Mouse (Mus musculus) heart, embryonic 13.5 days (tissue): ENCODE measurements around the gene Ggt7. TPM values are rescaled to one million over a fixed set of nuclear protein-coding genes. Genes with fewer than 3 reads are reported as not detected.
A peak's percentile ranks its signal among the peaks of the same experiment; 100 is the strongest.
"Not testable (repeated sequence)": the region's sequence is repeated elsewhere in the genome, so short reads cannot be mapped to it uniquely, and the experiment has no call there.

ENCODE experiments used
- ATAC-seq: fragments of 200-750 bp; cut with Nextera tagmentation; 2 replicates; pipeline ENCODE4 v1.8.0; 2017; ENCODE audit warnings: moderate TSS enrichment; ENCODE audit not compliant: insufficient number of reproducible peaks, low FRiP score, low TSS enrichment; ENCODE audit errors: extremely low read depth
- H3K27ac ChIP-seq: fragments of 300-500 bp; sonication (generic); replicated peaks from 2 replicates; pipeline ENCODE4 v1.5.1; 2015; ENCODE audit warnings: moderate library complexity, mild to moderate bottlenecking, inconsistent platforms
- H3K27me3 ChIP-seq: fragments of 300-500 bp; sonication (generic); replicated peaks from 2 replicates; pipeline ENCODE4 v1.6.1; 2015; ENCODE audit warnings: mild to moderate bottlenecking, inconsistent platforms
- H3K36me3 ChIP-seq: fragments of 300-500 bp; sonication (generic); 2 replicates; pipeline ENCODE4 v1.6.1; 2015; ENCODE audit warnings: mild to moderate bottlenecking, inconsistent platforms
- H3K4me1 ChIP-seq: fragments of 300-500 bp; sonication (generic); 2 replicates; pipeline ENCODE4 v1.6.1; 2015; ENCODE audit warnings: inconsistent platforms
- H3K4me2 ChIP-seq: fragments of 300-500 bp; sonication (generic); 2 replicates; pipeline ENCODE4 v1.6.1; 2015; ENCODE audit warnings: inconsistent platforms, mild to moderate bottlenecking, moderate library complexity
- H3K4me3 ChIP-seq: fragments of 300-500 bp; sonication (generic); 2 replicates; pipeline ENCODE4 v1.5.1; 2015; ENCODE audit warnings: moderate library complexity, mild to moderate bottlenecking, inconsistent platforms
- H3K9ac ChIP-seq: fragments of 300-500 bp; sonication (generic); 2 replicates; pipeline ENCODE4 v1.6.1; 2015; ENCODE audit warnings: inconsistent platforms, mild to moderate bottlenecking, moderate library complexity
- H3K9me3 ChIP-seq: fragments of 300-500 bp; sonication (generic); 2 replicates; pipeline ENCODE4 v1.6.1; 2016; ENCODE audit warnings: inconsistent platforms
- WGBS: fragments of 180-500 bp; shearing (Covaris S2); methylation state at CpG from one replicate; pipeline ENCODE4 v1.1.7; 2015; ENCODE audit warnings: mixed read lengths; 5-methylcytosine and 5-hydroxymethylcytosine counted together
- polyA plus RNA-seq: library from polyadenylated mRNA; unstranded; fragments of >200 nt; fragmentation: Nextera tagmentation; extraction: Ambion mirVana; gene quantifications from 2 replicates; pipeline ENCODE4 v1.2.1, GENCODE M21; 2015

Gene Ggt7
- 2.0 and 3.1 TPM in 2 replicates for polyA plus RNA-seq

DNA sequence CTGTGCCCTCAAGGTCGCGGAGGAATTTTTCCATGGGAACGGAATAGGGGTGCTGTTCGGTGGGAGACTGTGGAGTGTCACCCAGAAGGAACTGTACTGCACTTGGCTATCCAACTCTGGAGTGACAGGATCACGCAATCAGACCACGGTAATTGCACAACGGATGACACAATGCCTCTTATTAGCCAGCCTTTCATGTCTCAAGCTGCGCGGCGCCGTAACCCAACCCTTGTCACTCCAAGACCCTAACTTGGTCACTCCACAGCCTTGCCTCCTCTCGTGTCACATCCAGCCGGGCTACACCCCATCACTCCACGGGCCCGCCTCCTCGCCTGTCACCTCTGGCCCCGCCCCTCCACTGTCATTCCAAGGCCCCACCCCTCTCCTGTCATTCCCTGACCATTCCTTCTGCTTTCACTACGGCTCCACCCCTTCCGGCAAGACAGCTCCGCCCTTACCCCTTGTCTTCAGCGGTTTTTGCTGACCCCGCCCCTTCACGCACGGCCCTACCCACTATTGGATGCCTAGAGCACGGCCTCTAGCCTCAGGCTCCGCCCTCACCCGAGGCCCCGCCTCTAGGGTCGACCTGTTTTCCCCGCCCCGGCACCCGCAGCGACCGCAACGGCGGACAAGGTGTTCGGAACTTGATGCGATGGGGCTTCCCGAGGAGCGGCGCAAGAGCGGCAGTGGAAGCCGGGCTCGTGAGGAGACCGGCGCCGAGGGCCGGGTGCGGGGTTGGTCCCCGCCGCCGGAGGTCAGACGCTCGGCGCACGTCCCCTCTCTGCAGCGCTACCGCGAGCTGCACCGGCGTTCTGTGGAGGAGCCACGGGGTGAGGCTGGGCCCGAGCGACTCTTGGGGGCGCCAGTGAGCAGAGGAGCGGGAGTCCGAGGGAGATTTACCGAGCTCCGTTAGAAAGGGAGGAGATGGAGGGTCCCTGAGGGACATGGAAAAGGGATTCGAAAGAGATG, at the start of gene Ggt7, which contains the start of gene Acss2:
Ggt7 (minus strand) TSS at position 783 of the 969 bp plus-strand sequence.
Acss2 (plus strand) TSS at position 494 of the 969 bp plus-strand sequence.
- H3K27ac ChIP-seq = peak within 1 kb of the TSS; percentile 74
- ATAC-seq = peak; percentile 99
- 4% methylated on average over 68 of the region's 70 CpGs for WGBS

DNA sequence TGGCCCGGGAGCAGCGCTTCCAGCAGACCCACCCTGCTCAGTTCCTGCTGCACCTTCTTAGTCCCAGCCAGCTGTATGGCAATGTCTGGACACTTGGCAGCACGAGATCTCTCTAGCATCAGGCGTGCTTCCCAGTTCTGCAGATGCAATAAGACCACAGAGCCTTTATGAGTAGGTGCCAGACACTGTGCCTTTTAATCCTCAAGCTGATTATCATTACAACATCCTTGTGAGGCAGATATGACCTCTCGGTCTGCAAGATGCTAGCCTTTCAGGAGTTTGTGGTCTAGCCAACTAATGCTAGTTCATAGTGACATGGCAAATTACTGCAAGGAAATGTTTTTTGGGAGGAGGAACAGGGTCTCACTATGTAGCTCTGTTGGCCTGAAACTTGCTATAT, 49.7 kb upstream of the Ggt7 start:
- Histone ChIP-seq H3K36me3 (peaks cover 49% of the 10 kb centered on the region), H3K4me3 (no peak overlapping the region), H3K27me3 (no peaks in the 10 kb centered on the region), H3K9me3 (no peaks in the 10 kb centered on the region), H3K4me1 (no peaks in the 10 kb centered on the region), H3K4me2 (no peak overlapping the region), H3K27ac (no peak overlapping the region), H3K9ac (no peak overlapping the region)
- ATAC-seq = no peak
- WGBS = 77% methylated on average over 5 of the region's 5 CpGs

More for the DNA sequence above, at the start of gene Ggt7, which contains the start of gene Acss2:
- peaks cover 29% of the 10 kb centered on the region for H3K27me3 ChIP-seq
- no peaks in the 10 kb centered on the region for H3K36me3 ChIP-seq
- H3K9me3 ChIP-seq = no peaks in the 10 kb centered on the region
- peak within 1 kb of the TSS; percentile 81 for H3K9ac ChIP-seq
- peaks cover 22% of the 10 kb centered on the region for H3K4me1 ChIP-seq
- peak within 1 kb of the TSS; percentile 85 for H3K4me2 ChIP-seq
- H3K4me3 ChIP-seq = peak within 1 kb of the TSS; percentile 81

DNA sequence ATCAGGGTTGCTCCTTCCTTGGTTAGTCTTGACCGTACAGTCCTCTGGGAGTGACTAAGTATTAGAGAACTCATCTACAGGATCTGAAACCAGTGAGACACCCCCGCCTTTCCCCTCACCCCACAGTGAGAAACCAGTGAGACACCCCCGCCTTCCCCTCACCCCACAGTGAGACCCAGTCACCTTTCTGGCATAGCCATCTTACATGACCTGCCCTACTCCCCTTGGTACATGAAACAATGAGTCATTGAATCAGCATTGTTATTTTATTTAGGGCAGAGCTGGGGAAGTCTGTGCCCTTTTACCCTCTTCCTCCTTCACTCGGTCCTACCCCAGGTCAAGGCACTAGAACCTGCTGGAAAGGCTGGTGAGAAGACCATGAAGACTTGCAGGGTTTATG, 44.9 kb upstream of the Ggt7 start:
- no peak overlapping the region for H3K27ac ChIP-seq
- H3K9ac ChIP-seq = no peak overlapping the region
- H3K4me2 ChIP-seq = no peak overlapping the region
- H3K4me1 ChIP-seq = no peaks in the 10 kb centered on the region
- ATAC-seq = no peak
- 75% methylated on average over 4 of the region's 4 CpGs for WGBS
- peaks cover 62% of the 10 kb centered on the region for H3K36me3 ChIP-seq
- H3K27me3 ChIP-seq = no peaks in the 10 kb centered on the region
- H3K4me3 ChIP-seq = no peak overlapping the region
- no peaks in the 10 kb centered on the region for H3K9me3 ChIP-seq

- no peaks in the 10 kb centered on the region for H3K9me3 ChIP-seq
- no peak overlapping the region for H3K4me3 ChIP-seq
- WGBS = 54% methylated on average over 1 of the region's 1 CpGs
These were observed 44.2 kb upstream of the Ggt7 start for GRCm38 (mm10) chr2:155562209-155562608.

GRCm38 (mm10) chr2:155554426-155554985, 36.5 kb upstream of the Ggt7 start:
- no peak for ATAC-seq
- Histone ChIP-seq H3K36me3 (peaks cover 9% of the 10 kb centered on the region; the same call in 1 of the 2 replicates), H3K27me3 (no peaks in the 10 kb centered on the region), H3K4me2 (no peak overlapping the region), H3K27ac (no peak overlapping the region), H3K9me3 (no peaks in the 10 kb centered on the region), H3K9ac (no peak overlapping the region), H3K4me3 (no peak overlapping the region), H3K4me1 (no peaks in the 10 kb centered on the region)
- 69% methylated on average over 2 of the region's 2 CpGs for WGBS

More at GRCm38 (mm10) chr2:155562209-155562608, 44.2 kb upstream of the Ggt7 start:
- Histone ChIP-seq H3K9ac (no peak overlapping the region), H3K27me3 (no peaks in the 10 kb centered on the region), H3K27ac (no peak overlapping the region), H3K4me2 (no peak overlapping the region), H3K36me3 (peaks cover 58% of the 10 kb centered on the region), H3K4me1 (no peaks in the 10 kb centered on the region)
- no peak for ATAC-seq

GRCm38 (mm10) chr2:155552949-155553354, 34.9 kb upstream of the Ggt7 start:
- Histone ChIP-seq H3K27ac (no peak overlapping the region), H3K4me1 (no peaks in the 10 kb centered on the region; the same call in 1 of the 2 replicates), H3K4me3 (no peak overlapping the region), H3K27me3 (no peaks in the 10 kb centered on the region), H3K4me2 (no peak overlapping the region), H3K9ac (no peak overlapping the region), H3K9me3 (no peaks in the 10 kb centered on the region), H3K36me3 (no peaks in the 10 kb centered on the region)
- no peak for ATAC-seq

- no peaks in the 10 kb centered on the region for H3K27me3 ChIP-seq
- no peak overlapping the region for H3K4me2 ChIP-seq
- no peak overlapping the region for H3K27ac ChIP-seq
- no peak overlapping the region for H3K4me3 ChIP-seq
- H3K9me3 ChIP-seq = no peaks in the 10 kb centered on the region
- H3K4me1 ChIP-seq = no peaks in the 10 kb centered on the region; the same call in 1 of the 2 replicates
- no peak overlapping the region for H3K9ac ChIP-seq
- ATAC-seq = no peak
- no peaks in the 10 kb centered on the region for H3K36me3 ChIP-seq
These were observed 34.3 kb upstream of the Ggt7 start for GRCm38 (mm10) chr2:155552336-155552735.

- Histone ChIP-seq H3K4me3 (no peak overlapping the region), H3K9ac (no peak overlapping the region), H3K9me3 (no peaks in the 10 kb centered on the region), H3K27ac (no peak overlapping the region), H3K36me3 (no peaks in the 10 kb centered on the region), H3K4me1 (peaks cover 9% of the 10 kb centered on the region), H3K27me3 (no peaks in the 10 kb centered on the region), H3K4me2 (no peak overlapping the region)
- 68% methylated on average over 1 of the region's 1 CpGs for WGBS
- no peak for ATAC-seq
These were observed 28.9 kb upstream of the Ggt7 start for GRCm38 (mm10) chr2:155546955-155547354.

GRCm38 (mm10) chr2:155540822-155541458, 22.9 kb upstream of the Ggt7 start:
- Histone ChIP-seq H3K27ac (peak overlapping the region; percentile 92), H3K4me3 (peak overlapping the region; percentile 11; the same call in 1 of the 2 replicates), H3K9me3 (no peaks in the 10 kb centered on the region), H3K4me2 (peak overlapping the region; percentile 53), H3K27me3 (no peaks in the 10 kb centered on the region), H3K9ac (peak overlapping the region; percentile 45; the same call in 1 of the 2 replicates), H3K4me1 (peaks cover 20% of the 10 kb centered on the region), H3K36me3 (no peaks in the 10 kb centered on the region)
- ATAC-seq = no peak
- 25% methylated on average over 6 of the region's 6 CpGs for WGBS

DNA sequence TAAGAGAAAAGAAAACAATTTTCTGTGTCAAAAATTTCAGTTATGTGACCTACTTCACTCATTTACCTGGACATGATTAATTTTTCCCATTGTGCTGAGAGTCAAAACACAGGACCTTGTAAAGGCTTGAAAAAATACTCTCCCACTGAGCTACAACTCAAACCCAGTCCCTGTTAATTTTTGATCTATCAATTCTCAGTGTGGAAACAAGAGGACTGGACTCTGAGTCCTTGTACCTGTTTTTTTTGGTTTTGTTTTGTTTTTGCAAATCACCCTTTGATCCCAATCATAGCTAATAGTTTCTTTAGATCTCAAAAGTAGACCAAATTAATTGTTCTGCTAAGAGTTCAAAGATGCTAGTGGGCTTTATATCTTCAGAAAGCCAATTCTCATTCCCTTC, 21.7 kb upstream of the Ggt7 start:
- Histone ChIP-seq H3K4me3 (no peak overlapping the region), H3K4me2 (no peak overlapping the region), H3K27me3 (no peaks in the 10 kb centered on the region), H3K9me3 (no peaks in the 10 kb centered on the region), H3K9ac (no peak overlapping the region), H3K4me1 (peaks cover 20% of the 10 kb centered on the region), H3K27ac (no peak overlapping the region; the same call in 1 of the 2 replicates), H3K36me3 (no peaks in the 10 kb centered on the region)
- ATAC-seq = no peak

- not testable (repeated sequence) for ATAC-seq
- H3K4me2 ChIP-seq = 0 out of 2 replicates have a peak overlapping the region, but pooled peaks have one; percentile 18
These were observed 20.5 kb upstream of the Ggt7 start for GRCm38 (mm10) chr2:155538463-155539057.

More at GRCm38 (mm10) chr2:155538463-155539057, 20.5 kb upstream of the Ggt7 start:
- not testable (repeated sequence) for H3K9me3 ChIP-seq, H3K36me3 ChIP-seq, H3K9ac ChIP-seq, H3K27me3 ChIP-seq, H3K27ac ChIP-seq
- Histone ChIP-seq H3K4me1 (peaks cover 20% of the 10 kb centered on the region), H3K4me3 (peak overlapping the region; percentile 22)
- 78% methylated on average over 19 of the region's 19 CpGs for WGBS
